Mouse (Mus musculus): ENCODE measurements at regions not wholly inside any gene's neighbourhood (a gene's known extent, or its start where the extent isn't known, plus 50 kb on each side); places are given as distances from the start of the nearest gene placed in this dataset.

DNA sequence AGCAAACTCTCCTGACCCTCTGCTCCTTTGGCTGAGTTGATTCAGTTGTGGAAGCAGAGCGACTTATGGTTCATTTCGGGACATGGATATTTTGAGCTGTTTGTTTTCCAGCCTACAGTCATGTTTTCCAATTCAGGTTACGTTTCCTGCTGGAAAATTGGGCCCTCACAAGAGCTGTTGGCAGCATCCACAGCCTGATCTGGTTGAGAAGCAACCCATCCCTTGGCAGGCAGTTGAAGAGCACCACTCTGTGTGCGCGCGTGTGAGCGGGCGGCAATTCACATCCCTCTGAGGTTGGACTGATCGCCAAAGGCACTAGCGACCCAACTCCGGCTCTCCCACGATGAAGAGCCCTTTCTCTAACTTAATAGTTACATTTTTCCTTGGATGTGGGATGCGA lies 457.1 kb downstream of the Tmem38b start:
- peak; percentile 43 for DNase-seq

DNA sequence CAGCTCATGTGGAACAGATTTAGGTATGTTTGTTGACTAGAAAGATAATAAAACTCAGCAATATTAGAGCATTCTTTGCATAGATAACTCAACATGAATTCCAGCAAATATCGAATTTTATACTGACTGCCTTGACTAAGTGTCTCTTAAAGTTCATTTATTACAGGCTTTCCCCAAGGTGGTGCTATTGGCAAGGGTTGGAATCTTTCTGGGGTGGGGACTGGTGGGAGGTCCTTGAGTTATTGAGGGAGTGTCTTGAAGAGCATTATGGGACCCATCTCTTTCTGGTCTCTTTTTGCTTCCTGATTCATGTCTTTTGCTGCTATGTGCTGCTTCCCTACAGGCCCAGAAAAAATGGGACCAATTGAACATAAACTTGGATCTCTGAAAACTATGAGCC lies 488.0 kb downstream of the Tmem38b start:
- DNase-seq, result no peak

DNA sequence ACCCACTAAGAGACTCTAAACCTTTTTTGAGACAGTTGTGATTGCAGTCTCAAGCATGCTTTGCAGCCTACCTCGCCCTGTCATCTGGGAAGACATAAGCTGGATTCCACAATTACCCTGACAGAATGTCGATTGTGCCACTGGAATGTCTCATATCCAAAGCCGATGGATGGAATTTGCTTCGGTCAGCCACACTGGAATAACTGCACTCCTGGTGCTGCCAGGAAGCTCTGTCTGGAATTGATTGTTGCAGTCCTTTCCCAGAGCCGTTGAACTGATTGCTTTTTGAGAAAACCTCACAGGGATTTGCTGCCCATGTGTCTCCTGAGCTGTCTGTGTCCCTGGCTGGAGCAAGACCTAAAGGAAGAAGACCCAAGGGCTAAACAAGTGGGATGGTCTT lies 499.0 kb downstream of the Tmem38b start:
- peak; percentile 17 for DNase-seq

DNA sequence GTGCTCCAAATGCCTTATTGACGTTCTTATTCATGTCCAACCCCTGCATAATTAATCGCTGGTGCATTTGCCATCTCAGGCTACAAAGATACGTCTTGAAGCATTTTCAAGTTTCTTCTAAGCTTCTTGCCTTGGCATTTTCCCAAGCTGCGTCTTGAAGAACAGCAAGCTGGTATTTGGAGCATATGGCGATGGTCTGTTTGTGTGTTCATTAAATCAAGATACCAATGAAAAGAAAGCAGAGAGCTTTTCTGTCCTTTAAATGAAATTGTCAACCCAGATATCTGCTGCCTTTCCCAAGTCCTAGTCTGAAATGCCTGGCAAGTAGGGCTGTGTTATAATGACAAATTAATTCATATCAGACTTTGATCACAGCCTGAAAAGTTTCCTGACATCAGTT lies 502.4 kb downstream of the Tmem38b start:
- DNase-seq, result no peak

DNA sequence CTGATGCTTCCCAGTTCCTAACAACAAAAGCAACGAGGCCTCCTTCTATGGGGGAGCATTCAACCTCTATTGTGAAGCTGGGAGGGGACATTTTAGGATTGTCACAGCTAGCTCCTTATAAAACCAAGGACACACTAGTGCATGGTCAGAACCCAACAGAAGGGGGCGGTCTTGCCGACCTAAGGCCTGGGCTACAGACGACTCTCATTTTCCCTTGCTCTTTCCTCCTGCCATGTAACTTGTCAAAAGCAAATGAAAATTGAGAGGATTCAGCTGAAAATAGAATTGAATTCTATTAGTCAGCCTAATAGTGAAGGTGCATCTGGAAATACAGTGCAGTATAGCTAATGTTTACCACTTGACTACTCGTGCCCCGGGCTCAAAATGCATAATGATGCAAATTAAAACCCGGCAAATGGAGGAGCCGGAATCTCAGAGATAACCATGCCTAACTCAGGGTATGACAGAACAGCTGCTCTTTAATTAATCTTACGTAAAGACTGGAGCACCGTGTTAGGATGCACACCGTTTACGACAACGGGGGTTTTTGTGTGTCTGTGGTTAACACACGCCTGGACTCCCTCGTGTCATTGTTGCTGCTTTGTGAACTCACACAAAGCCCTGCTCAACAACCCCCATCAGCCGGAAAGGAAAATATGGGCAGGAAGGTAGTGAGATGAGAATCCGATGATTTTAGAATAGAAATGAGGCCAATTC lies 503.0 kb downstream of the Tmem38b start:
- DNase-seq, result no peak

DNA sequence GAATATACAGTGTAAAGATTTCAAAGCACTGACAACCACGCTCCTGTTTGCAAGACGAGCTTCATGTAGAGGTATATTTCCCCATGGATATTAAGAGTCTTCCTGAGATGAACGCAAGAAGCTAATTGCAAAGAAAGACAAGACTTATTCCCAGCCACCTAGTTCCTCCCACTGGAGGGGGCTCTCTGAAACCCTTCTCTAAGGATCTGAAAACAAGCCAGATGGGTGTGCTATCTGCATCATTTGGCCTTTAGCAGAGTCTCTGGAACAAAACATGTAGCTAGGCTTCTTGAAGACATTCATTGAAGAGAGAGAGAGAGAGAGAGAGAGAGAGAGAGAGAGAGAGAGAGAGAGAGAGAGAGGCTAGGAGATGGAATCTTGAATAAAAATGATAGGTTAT lies 504.8 kb downstream of the Tmem38b start:
- no peak for DNase-seq

DNA sequence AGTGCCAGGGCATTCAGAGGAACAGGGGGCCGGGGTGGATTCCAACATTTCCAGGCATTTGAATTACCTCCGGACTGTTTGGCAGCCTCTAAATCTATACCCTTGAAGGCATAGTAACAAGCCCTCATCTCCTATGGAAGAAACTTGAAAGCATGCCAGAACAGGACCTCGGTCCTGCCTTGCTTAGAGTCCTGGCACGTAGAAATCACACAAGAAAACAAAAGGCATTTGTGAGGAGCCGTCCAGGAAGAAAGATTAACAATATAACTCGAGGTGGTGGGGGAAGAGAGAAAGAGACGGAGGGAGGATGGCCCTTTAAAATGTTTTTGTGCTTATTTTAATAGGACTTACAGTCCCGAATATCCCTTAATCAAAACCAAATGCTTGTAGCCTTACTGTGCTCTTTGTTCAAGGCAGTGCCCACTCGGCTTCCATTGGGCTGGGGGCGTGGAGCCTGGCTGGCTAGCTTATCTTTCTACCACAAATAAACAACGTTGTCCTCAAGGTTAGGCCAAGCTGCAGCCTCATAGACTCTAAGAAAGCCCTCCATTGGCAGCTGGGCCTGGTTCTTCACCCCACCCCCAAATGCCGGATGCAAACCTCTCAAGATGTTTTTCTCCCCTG lies 505.9 kb downstream of the Tmem38b start:
- no peak for DNase-seq

DNA sequence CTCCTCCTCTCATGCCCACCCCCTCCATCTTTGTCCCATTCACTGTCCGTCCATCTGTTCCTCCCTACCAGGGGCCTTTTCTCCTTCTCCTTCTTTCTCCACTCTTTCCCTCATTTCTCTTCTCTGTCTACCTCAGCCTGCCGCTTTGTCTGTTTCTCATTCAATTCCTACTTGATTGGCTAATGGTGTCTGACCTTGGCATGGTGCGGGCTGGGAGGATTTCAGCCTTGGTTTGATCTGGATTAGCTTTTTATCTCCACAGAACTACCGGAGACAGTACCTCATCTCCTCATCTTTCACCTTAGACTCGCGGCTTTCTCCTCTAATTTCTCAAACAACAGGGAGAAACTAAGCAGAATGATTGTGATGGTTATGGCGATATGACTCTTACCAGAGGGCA lies 506.4 kb downstream of the Tmem38b start:
- no peak for DNase-seq

DNA sequence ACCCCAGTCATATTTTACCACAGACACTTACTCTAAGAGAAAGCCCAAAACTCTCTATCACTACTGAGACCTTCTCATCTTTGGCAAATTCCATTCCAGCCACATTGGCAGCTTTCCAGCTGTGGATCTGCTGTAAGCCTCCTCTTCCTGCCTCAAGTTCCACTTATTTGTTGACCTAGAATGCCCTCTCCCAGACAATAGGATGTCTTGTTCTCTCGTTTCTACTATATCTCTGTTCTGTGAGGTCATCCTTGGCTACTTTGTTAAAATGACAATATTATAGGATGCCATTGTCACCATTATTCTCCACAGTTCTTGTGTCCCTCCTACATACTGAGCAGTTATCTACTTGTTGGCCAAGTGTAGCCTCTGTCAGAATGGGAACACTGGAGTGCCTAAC lies 512.7 kb downstream of the Tmem38b start:
- no peak for DNase-seq

DNA sequence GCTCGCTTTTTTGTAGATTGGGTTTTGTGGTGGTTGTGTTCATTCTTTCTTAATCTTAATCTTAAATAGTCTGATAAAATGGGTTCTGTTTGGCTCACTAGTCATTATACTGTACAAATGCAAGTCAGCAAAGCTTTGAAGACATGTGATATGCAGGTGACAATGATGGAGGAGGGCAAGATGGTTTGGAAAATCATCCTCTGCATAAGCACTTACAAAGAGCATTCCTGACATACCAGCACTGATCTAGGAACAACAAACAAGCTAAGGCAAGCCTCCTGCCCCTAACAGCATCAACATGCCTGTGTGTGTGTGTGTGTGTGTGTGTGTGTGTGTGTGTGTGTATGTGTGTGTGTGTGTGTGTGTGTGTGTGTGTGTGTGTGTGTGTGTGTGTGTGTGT lies 514.3 kb downstream of the Tmem38b start:
- DNase-seq, result no peak

DNA sequence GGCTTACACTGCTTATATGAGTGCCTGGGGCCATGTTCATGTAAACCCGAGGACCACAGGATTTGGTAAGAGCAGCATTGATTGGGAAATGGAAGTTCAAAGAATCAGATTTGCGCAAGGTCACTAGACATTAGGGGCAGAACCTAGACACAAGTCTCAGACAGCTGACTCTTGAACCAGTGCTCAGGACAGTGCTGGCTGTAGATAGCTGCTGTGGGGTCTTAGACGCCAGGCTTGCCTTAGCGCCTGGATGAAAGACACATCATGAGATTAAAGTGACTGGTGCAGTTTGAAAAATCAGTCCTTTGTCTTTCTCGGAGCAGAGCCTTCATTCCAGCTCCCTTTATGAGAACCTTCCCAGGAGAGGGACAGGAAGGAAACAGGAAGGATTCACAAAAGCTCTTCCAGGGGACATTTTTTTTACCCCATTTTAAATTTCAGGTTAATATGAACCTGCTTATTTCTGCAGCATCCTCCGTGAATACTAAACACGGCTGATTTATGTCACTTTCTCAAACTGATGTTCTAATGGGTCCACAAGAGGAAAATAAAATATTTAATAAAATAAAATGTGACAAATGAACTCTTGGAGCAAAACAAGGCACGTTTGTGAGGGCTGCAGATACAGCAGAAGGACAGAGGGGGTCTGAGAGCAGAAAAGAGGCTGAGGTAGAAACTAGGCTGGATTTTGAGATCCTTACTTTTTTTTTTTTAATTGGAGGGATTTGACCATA lies 528.0 kb downstream of the Tmem38b start:
- no peak for DNase-seq

DNA sequence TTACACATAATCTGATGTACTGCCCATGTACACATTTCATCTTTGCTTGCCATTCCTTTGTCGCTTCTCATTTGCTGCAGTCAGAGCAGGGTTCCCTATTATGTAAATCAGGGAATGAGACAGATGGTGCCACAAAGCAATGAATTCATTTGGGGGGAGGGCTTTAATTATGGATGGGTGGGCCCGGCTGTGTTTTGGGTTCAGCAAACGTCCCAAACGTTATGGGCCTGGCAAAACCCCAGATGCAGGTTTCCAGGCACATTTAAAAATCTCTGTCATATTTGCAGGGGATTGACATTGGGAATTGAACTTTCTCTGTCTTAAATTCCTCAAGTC lies 528.5 kb downstream of the Tmem38b start:
- DNase-seq, result no peak

DNA sequence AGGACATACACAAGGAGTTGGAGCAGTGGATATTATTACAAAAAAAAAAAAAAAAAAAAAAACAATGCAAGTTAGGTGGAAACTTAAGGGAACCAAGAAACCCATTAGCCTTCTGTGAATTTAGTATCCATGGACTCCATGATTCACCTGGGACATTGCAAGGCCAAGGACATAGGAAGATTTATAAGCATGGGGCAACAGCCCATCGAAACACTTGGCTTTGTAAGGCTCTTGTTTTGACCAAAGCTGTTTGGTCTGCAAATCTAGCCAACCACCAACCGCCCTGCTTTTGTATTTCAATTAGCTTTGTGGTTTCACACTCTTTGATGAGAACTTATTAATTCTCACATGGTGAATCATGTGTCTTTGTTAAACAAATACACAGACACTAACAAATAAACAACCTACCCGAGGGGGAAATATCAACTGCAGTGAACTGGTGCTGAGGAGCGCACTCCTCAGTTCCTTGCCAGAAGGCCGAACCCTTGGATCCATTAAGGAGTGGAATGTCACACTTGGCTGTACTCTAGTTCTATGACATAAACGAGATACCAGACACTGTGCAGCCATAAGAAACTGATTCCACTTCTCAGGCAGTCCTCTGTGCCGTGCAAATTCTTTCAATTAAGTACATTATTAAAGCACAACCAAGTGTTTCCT lies 529.7 kb downstream of the Tmem38b start:
- DNase-seq, result peak; percentile 15

DNA sequence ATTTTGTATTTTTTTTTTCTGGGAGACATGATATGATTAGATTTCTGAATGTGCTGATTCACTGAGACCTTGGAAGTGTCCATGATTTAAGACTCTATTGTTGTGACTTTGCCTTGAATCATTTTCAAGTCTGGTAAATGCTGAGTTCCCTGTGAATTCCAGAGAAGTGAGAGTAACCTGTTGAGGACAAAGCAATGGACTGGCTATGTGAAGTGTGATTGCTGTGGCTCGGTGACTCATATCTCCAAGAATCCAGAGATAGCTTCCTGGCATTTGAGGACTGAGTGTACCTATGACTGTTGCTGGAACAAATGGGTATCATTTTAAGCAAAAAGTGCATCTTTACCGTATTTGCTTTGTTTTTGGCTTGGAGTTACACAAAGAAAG lies 530.2 kb downstream of the Tmem38b start:
- DNase-seq, result no peak

DNA sequence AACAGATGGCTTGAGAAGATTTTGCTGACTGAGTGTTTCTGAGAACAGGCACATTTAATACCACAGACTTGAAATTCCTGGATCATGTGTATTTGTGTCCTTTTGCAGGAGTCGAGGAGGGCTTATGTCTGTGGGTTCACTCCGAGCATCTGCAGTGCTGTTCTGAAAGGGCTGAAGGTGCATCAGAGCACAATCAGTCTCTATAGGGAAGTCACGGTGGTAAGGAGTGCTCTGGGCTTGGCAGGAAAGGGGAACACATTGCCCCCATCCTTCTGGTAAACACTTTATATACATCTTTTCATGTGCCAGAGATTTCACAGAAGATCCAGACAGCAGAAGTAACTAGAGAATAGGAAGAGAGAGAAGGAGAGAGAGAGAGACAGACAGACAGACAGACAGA lies 545.1 kb downstream of the Tmem38b start:
- no peak for DNase-seq

DNA sequence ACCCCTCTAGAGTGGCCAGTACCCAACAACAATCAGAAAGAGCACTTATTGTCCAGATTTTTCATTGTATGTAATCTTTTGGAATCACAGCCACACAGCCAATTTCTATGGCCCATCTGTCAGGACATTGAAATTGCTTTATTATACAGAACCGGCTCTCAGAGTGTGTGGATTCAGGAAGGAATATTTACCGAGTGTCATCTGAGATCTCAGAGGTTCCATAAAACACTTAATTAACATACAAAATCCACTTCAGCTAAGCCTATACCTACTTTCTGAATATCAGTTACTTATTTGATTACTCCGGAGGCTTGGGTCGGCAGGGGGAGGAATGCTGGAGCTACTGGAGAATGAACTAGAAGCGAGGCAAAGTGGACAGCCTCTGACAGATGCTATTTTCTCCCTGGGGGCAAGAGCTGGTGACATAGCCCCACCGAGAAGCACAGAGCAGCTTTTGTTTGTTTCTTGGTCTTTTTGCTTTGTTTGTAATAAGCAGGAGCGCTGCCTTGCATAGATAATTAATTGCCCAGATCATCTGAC lies 545.6 kb downstream of the Tmem38b start:
- DNase-seq, result no peak

DNA sequence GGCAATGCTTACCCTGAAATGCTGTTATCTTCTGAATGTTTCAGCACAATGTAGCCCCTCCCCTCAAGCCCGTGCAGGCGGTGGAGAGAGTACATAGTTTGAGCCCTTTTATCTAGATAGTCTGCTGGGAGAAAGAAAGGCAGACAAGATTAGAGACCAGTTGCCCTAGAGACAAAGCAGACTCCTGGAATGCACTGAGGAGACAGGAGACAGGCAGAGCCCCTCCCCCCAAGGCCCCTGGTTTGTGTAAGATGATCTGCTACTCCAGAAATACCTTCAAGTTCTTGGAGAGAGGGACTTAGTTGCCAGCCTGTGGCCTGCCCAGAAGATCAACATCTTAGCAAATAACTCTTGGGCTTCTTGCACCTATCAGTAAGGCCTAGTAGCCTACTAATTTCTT lies 547.8 kb downstream of the Tmem38b start:
- DNase-seq, result no peak

DNA sequence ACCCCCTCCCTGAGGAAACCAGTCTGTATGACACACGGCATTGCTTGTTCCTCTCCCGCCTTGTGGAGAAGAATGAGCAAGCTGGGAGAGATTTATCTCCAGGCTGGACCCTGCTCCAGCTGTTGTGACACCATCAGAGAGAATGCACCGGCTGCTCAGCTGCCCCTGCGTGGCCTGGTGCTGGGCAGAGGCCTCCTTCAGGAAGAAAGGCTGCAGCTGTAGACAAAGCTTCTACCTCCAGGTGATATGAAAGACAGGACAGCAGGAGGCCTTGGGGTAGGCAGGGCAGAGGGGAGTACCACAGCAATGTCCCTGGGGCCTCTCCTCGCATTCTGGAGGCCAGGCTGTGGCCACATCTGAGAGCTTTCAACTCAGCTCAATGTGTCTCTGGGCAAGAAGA lies 548.6 kb downstream of the Tmem38b start:
- DNase-seq, result no peak

DNA sequence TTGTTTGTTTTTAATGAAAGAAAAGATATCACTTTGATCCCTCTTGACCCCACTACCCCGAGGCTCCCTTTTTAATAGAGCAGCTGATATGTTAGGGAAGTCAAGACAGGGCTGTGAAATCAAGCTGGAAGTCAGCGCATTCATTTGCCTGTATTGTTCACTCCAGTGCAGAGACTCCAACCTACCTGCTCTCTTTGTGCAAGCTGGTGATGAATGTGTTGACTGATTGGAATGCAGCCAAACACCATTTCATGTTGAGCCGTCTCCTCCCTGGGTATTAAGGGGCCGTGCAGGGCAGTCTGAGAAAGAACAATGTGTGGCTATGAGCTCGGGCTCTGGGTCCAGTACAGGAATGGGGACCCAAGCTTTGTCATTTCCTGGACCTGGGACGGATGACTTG lies 557.4 kb upstream of the Zfp462 start:
- no peak for DNase-seq

DNA sequence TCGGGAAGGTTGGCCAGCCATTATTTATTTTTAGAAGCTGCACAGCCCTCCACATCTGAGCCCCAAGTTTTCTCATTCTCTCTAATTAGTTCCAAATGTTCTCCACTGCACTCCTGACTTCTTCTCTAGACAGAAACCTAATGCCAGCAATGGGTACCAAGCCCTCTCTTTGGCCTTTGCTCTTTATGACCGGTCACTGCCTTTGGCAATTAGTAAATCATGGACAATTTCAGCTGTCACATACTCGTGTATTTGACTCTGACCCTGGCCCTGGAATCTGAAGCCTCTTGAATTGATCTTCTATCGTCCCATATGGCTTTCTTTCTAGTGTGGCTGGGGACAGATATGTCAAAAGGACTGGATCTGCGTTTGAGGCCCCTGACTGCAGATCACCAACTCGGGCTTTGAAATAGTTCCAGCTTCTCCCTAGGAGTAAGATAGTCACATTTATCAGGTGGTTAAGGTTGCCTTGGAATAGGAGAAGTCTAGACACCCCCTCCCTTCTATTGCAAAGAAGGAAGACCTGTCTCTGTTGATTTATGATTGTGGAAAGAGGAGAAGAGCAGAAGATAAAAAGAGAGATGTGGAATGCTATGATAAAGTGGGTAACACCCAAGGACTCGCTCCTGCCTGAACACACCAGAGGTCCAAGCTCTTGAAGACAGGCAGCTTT lies 553.2 kb upstream of the Zfp462 start:
- no peak for DNase-seq

DNA sequence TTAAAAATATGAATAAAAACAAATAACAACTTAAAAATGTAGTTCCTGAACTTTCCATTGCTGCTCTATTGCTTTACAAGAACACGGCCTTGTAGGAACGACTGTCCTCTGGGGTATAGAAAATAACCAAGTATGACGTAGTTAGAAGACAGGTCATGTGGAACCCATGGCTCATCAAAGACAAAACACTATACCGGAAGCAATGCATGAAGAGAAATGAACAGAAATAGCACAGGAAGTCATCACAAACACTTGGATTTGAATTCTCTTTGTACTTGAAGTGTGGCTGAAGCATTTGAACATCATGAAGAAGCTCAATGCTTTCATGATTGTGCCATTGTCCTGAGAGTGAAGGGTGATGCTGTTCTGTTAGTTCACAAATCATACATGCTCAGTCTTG lies 538.7 kb upstream of the Zfp462 start:
- no peak for DNase-seq

DNA sequence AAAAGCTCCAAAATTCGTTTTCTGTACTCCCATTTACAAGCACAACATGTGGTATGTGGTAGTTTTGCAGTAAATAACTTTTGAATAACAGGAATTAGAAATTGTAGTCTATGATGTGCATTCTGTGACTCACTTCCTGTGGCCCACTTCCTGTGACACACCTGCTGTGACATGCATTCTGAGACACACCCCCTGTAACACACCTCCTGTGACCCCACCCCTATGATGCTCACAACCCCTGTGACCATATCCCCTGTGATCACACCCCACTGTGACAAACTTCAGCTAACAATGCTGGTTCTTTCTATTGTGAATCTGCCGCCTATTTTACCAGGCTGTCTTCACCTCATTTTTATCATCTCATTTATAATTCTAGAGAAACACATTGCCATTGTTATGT lies 536.9 kb upstream of the Zfp462 start:
- no peak for DNase-seq

DNA sequence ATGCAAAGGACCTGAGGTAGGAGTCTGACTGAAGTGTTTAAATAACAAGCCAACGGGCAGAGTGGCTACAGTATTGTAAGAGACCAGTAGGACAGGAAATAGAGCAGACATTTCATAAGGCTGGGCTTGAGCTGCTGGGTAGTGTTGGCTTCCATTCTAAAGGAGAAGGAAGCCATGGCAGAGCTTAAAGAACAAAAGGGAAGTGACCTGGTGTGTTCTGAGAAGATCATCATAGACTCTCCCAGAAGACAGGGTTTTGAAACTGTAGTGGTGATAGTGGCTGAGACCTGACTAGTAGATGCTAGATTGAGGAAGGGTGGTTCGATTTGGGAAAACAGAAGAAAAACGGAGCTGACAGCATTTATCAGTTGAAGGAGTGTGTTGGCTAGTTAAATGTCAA lies 514.1 kb upstream of the Zfp462 start:
- no peak for DNase-seq
